Mouse (Mus musculus): ENCODE results near the gene Tmem190. TPM values are rescaled to one million over a fixed set of nuclear protein-coding genes. Genes with fewer than 3 reads are reported as not detected.

Gene Tmem190
- polyA plus RNA-seq, 1 experiment, result not detected

- Histone ChIP-seq H3K4me3 (replicated peaks) (no peak overlapping the region), H3K9me3 (ENCODE audit: control insufficient read depth, low read length) (no peaks in the 10 kb centered on the region), H3K4me1 (ENCODE audit: control insufficient read depth) (peaks cover 4% of the 10 kb centered on the region), H3K27me3 (ENCODE audit: control insufficient read depth) (peaks cover 8% of the 10 kb centered on the region), H3K36me3 (ENCODE audit: control insufficient read depth) (no peaks in the 10 kb centered on the region)
- TF ChIP-seq GATA1 (IDR thresholded peaks at IDR 0.05; ENCODE audit: low read length) (no peak), TAL1 (IDR thresholded peaks at IDR 0.05; ENCODE audit: low read length) (no peak)
Measured at GRCm38 (mm10) chr7:4825365-4825764, 42.6 kb downstream of the Tmem190 start.

- Histone ChIP-seq H3K36me3 (ENCODE audit: control insufficient read depth) (no peaks in the 10 kb centered on the region), H3K4me3 (replicated peaks) (no peak overlapping the region), H3K4me1 (ENCODE audit: control insufficient read depth) (peaks cover 4% of the 10 kb centered on the region), H3K9me3 (ENCODE audit: control insufficient read depth, low read length) (no peaks in the 10 kb centered on the region), H3K27me3 (ENCODE audit: control insufficient read depth) (peaks cover 44% of the 10 kb centered on the region)
- TF ChIP-seq GATA1 (IDR thresholded peaks at IDR 0.05; ENCODE audit: low read length) (no peak), TAL1 (IDR thresholded peaks at IDR 0.05; ENCODE audit: low read length) (no peak)
Measured at GRCm38 (mm10) chr7:4830476-4830875, 47.7 kb downstream of the Tmem190 start.

Other genes with a start within 250 kb of the Tmem190 start
- 0.38 and 0.50 TPM in 2 replicates for gene Syt5, start 235.4 kb upstream of the Tmem190 start, polyA plus RNA-seq (2012)
- not detected in 2 replicates for gene Ptprh, start 178.9 kb upstream of the Tmem190 start, polyA plus RNA-seq (2012)
- gene Tmem86b, start 151.5 kb upstream of the Tmem190 start, polyA plus RNA-seq (2012), result 2.3 and 2.7 TPM in 2 replicates
- 23.5 and 30.2 TPM in 2 replicates for gene Ppp6r1, start 123.9 kb upstream of the Tmem190 start, polyA plus RNA-seq (2012)
- gene Hspbp1, start 97.9 kb upstream of the Tmem190 start, polyA plus RNA-seq (2012), result 12.9 and 13.0 TPM in 2 replicates
- 0.01 TPM in 1 of 2 replicates, not detected in the other for gene Brsk1, start 92.3 kb upstream of the Tmem190 start, polyA plus RNA-seq (2012)
- gene Tmem150b, start 57.7 kb upstream of the Tmem190 start, polyA plus RNA-seq (2012), result not detected in 2 replicates
- gene Kmt5c, start 42.8 kb upstream of the Tmem190 start, polyA plus RNA-seq (2012), result 67.3 and 67.8 TPM in 2 replicates
- 25.4 and 26.4 TPM in 2 replicates for gene Cox6b2, start 29.8 kb upstream of the Tmem190 start, polyA plus RNA-seq (2012)
- gene Fam71e2, start 11.6 kb upstream of the Tmem190 start, polyA plus RNA-seq (2012), result not detected in 2 replicates
- gene Il11, start 78 bp upstream of the Tmem190 start, polyA plus RNA-seq (2012), result not detected in 2 replicates
- gene Tmem238, start 6.7 kb downstream of the Tmem190 start, polyA plus RNA-seq (2012), result 6.1 and 6.2 TPM in 2 replicates
- 1,289 and 1,793 TPM in 2 replicates for gene Rpl28, start 9.9 kb downstream of the Tmem190 start, polyA plus RNA-seq (2012)
- gene Ube2s, start 29.7 kb downstream of the Tmem190 start, polyA plus RNA-seq (2012), result 142 and 163 TPM in 2 replicates
- not detected in 2 replicates for gene Shisa7, start 61.8 kb downstream of the Tmem190 start, polyA plus RNA-seq (2012)
- gene Isoc2b, start 87.3 kb downstream of the Tmem190 start, polyA plus RNA-seq (2012), result 0.15 TPM in 1 of 2 replicates, not detected in the other
- 1.3 and 2.4 TPM in 2 replicates for gene Isoc2a, start 94.2 kb downstream of the Tmem190 start, polyA plus RNA-seq (2012)
- 0.05 TPM in 1 of 2 replicates, not detected in the other for gene Gm36210, start 123.6 kb downstream of the Tmem190 start, polyA plus RNA-seq (2012)
- 8.5 and 8.9 TPM in 2 replicates for gene Zfp628, start 132.3 kb downstream of the Tmem190 start, polyA plus RNA-seq (2012)
- 0.38 and 0.51 TPM in 2 replicates for gene Nat14, start 139.1 kb downstream of the Tmem190 start, polyA plus RNA-seq (2012)
- gene Ssc5d, start 142.8 kb downstream of the Tmem190 start, polyA plus RNA-seq (2012), result not detected in 2 replicates
- gene Sbk2, start 181.5 kb downstream of the Tmem190 start, polyA plus RNA-seq (2012), result not detected in 2 replicates
- not detected in 2 replicates for gene Sbk3, start 188.2 kb downstream of the Tmem190 start, polyA plus RNA-seq (2012)
- 0.15 and 0.37 TPM in 2 replicates for gene Zfp579, start 213.2 kb downstream of the Tmem190 start, polyA plus RNA-seq (2012)
- 6.2 and 8.1 TPM in 2 replicates for gene Zfp524, start 231.5 kb downstream of the Tmem190 start, polyA plus RNA-seq (2012)
- gene Fiz1, start 231.8 kb downstream of the Tmem190 start, polyA plus RNA-seq (2012), result 3.5 and 6.0 TPM in 2 replicates
- not detected in 2 replicates for gene Gm44973, start 232.6 kb downstream of the Tmem190 start, polyA plus RNA-seq (2012)
- gene Zfp865, start 237.4 kb downstream of the Tmem190 start, polyA plus RNA-seq (2012), result 1.7 and 1.8 TPM in 2 replicates
- 0.06 TPM in 1 of 2 replicates, not detected in the other for gene Ccdc106, start 237.6 kb downstream of the Tmem190 start, polyA plus RNA-seq (2012)